Mouse (Mus musculus) cortical plate, adult 2 months (tissue): ENCODE measurements around the gene Atp6v1f. TPM values are rescaled to one million over a fixed set of nuclear protein-coding genes. Genes with fewer than 3 reads are reported as not detected.

Source experiments
- H3K27ac ChIP-seq: fragments of 200-500 bp; 2 replicates; pipeline ENCODE4 v1.5.1; 2012; ENCODE audit warnings: low read length, control low read depth, inconsistent platforms; ENCODE audit not compliant: insufficient read depth
- H3K4me1 ChIP-seq: fragments of 200-500 bp; 2 replicates; pipeline ENCODE4 v1.6.1; 2011; ENCODE audit warnings: low read length; ENCODE audit not compliant: control insufficient read depth, insufficient read depth
- H3K4me3 ChIP-seq: fragments of 200-500 bp; 2 replicates; pipeline ENCODE4 v1.5.1; 2011; ENCODE audit warnings: mild to moderate bottlenecking, low read length, control low read depth; ENCODE audit not compliant: insufficient read depth
- CTCF ChIP-seq: fragments of 200-500 bp; IDR thresholded peaks from 2 replicates; pipeline ENCODE4 v1.5.1; 2011; ENCODE audit warnings: mild to moderate bottlenecking, control low read depth, low read length; ENCODE audit not compliant: insufficient read depth; ENCODE audit errors: extremely low read depth
- POLR2A ChIP-seq: fragments of 200-500 bp; IDR thresholded peaks from 2 replicates; pipeline ENCODE4 v1.6.1; 2011; ENCODE audit warnings: mild to moderate bottlenecking, low read length, control low read depth; ENCODE audit not compliant: insufficient read depth; ENCODE audit errors: extremely low read depth
- polyA plus RNA-seq: library from polyadenylated mRNA; depleted of rRNA; stranded (reverse); fragments of >200 nt; gene quantifications from 2 replicates; pipeline ENCODE4 v1.2.3, GENCODE M21; 2012

The Atp6v1f gene
- polyA plus RNA-seq, 1 experiment, result 411 TPM

GRCm38 (mm10) chr6:29494101-29494500 lies 26.6 kb downstream of the Atp6v1f start:
- TF ChIP-seq CTCF (no peak), POLR2A (no peak)
- Histone ChIP-seq H3K4me1 (no peaks in the 10 kb centered on the region), H3K4me3 (no peak overlapping the region), H3K27ac (no peak overlapping the region)

DNA sequence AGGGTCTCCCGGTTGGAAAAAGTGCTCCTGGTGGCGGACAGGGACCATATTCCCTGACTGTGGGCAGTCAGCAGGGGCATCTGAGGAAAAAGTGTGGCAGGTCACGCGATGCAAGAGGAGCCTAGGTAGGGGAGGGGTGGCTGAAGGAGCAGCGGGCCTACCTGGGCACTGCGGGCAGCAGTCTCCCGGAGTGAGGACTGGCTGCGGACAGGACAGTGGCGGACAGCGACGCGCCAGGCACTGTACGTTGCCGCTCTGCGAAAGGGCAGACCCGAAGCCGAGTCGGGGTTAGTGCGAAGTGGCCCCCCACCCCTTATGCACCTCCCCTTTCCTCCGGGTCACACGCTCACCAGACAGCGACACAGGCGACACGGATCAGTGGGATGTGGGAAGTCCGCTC lies 28.8 kb downstream of the Atp6v1f start:
- Histone ChIP-seq H3K27ac (no peak overlapping the region), H3K4me1 (no peaks in the 10 kb centered on the region), H3K4me3 (no peak overlapping the region)
- TF ChIP-seq POLR2A (no peak), CTCF (no peak)

DNA sequence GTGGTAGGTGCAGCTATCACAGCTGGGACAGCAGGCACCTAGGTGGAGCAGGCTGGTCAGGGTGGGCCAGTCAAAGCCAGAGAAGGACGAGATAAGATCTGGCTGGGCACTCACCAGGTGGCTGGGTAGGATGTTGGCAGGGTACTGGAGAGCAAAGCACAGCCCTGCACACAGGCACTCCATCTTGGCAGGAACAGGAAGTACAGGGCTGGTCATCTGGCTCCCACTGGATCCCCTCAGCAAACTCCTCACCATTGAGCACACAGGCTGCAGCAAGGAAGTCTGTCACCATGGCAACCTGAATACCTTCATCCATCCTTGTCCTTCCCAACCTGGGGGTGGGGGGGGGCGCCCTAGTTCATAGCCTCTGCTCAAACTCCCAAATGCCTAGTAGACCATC lies 30.3 kb downstream of the Atp6v1f start:
- no peak overlapping the region for H3K27ac ChIP-seq
- no peaks in the 10 kb centered on the region for H3K4me1 ChIP-seq
- no peak overlapping the region for H3K4me3 ChIP-seq
- TF ChIP-seq POLR2A, result no peak
- no peak for TF ChIP-seq CTCF

DNA sequence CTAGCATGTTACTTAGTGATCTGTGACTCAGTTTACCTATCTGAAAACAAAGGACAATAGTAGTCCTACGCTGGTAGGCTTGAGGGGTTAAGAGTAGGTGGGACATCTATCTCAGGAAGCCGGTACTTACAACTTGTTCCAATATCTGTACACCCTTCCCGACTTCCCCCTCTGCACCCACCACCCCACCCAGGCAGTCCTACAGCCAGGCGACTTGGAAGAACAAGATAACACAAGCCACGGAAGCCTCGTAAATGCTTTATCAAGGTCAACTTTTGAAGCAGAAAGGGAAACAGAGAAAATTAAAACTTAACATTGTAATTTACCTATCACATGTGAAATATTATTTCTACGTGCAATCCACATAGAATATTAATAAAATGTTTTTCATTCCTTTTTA lies 32.7 kb downstream of the Atp6v1f start:
- Histone ChIP-seq H3K4me3 (no peak overlapping the region), H3K27ac (no peak overlapping the region), H3K4me1 (no peaks in the 10 kb centered on the region)
- TF ChIP-seq POLR2A, result no peak
- TF ChIP-seq CTCF, result no peak

DNA sequence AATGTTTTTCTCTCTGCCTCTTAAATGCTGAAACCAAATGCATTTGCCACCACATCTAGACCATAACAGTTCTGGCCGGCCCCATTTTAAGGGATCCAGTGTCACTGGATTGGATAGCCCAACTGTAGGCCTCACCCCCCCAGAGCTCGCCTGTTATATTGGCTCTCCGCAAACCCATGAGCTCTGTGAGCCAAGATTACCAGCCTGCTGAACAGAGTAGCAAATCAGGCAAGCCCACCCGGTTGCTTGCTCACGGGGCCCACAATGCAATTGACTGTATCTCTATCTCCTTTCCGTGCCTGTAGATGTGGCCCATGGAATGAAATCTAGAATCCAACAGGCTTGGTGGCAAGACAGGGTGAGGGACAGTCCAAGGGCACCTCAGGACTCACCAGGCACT lies 33.3 kb downstream of the Atp6v1f start:
- no peak overlapping the region for H3K4me3 ChIP-seq

DNA sequence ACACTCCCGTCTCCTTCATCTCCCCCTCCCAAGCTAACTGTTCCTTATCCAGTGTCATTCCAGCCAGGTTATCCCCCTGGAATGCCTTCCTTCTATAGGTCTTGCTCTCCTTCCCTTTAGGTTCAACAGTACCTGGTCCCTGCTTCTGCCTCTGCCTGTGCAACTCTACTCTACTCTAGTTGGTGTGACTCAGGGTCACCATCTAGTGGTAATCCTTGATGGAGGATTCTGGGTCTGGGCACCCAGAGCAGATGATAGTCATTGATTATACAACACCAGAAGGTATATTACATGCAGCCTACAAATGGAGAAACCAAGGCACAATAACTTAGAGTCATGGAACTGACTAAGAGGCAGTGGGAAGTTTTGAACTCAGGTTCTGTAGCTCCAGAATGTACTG lies 34.1 kb downstream of the Atp6v1f start:
- no peak for TF ChIP-seq POLR2A
- TF ChIP-seq CTCF, result peak; percentile 31; the same call in 1 of the 2 replicates
- H3K4me3 ChIP-seq, result no peak overlapping the region
- no peak overlapping the region for H3K27ac ChIP-seq
- H3K4me1 ChIP-seq, result no peaks in the 10 kb centered on the region

More for the DNA sequence above, 33.3 kb downstream of the Atp6v1f start:
- no peak for TF ChIP-seq CTCF
- TF ChIP-seq POLR2A, result no peak
- Histone ChIP-seq H3K4me1 (no peaks in the 10 kb centered on the region), H3K27ac (no peak overlapping the region)

DNA sequence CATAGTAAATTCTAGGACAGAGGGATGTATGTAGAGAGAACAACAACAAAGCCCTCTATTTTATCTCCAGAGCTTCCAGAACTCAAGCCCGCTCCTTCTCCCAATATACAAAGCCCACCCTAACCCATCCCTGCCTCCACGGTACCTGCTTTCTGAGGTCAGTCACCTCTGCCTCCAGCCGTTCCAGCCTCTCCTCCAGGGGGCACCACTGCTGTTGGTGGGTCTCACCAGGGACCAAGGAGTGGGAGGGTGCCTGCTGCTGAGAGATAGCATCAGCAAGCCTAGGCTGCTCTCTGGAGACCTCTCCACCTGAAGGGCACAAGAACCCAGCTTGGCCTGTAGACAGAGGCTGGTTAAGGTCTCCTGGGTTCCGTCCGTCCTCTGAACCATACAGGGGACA lies 38.0 kb downstream of the Atp6v1f start:
- H3K27ac ChIP-seq, result no peak overlapping the region
- TF ChIP-seq POLR2A (no peak), CTCF (no peak)
- H3K4me3 ChIP-seq, result no peak overlapping the region
- H3K4me1 ChIP-seq, result no peaks in the 10 kb centered on the region

DNA sequence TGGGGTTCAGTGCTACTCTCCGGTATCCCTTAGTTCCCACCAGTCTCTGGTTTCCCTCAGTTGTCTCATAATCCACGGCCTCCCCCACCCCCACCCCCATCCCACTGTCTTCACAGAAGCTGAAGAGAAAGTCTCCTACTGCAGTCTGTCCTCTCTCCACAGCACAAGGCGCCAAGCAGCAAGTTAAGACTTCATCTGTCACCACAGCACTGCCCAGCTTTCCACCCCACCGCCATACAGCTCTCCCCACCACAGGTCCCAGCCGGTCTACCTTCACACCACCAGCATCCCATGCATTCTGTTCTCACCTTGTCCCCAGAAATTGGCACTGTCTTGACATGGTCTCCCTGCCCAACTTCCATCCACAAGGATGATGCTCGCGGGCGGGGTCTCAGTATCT lies 39.3 kb downstream of the Atp6v1f start:
- no peak for TF ChIP-seq CTCF
- TF ChIP-seq POLR2A, result no peak
- H3K4me3 ChIP-seq, result peak overlapping the region; percentile 24; the same call in 1 of the 2 replicates
- H3K27ac ChIP-seq, result no peak overlapping the region
- no peaks in the 10 kb centered on the region for H3K4me1 ChIP-seq

DNA sequence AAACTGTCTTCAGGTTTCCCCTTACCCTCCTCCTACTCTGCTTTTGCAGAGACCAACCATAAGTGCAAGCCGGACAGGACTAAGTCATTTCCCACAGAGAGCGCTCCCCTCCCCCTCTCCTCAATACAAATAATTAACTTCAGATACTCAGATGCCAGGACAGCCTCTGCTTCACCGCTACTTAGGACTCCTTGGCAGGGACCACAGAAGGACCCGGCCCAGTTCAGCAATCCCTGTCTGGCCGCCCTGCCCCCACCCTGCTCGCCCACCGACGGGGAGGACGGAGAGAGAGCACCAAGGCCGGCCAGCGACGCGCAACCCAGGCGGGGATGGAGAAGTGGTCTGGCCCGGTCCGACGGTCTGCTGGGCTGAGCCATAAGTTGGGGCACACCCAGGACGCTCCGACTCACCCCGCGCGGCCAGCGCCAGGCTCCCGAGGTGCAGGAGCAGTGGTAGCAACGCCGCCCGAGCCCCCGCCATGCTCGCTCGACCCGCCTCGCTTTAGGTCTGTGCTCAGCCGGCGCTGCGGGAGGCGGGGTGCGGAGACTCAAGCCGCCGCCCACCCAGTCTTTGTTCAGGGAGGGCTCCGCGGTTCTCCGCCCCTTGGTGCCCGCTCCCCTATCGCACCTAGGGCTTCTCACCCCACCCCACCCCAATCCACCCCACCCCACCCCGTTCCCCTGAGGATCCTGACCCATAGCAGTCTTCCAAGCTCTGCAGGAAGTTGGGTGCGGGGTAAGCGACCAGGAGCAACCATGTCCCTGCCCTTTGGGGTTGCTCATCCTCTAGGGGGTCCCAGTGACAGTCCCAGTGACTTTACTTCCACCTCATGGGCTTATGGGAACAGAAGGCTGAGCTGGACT lies 40.2 kb downstream of the Atp6v1f start, which contains the start of gene Kcp:
Gene Kcp (minus strand): TSS at position 506 of the 863 bp plus-strand sequence.
- TF ChIP-seq CTCF (no peak), POLR2A (no peak)
- H3K4me3 ChIP-seq, result peak within 1 kb of the TSS; percentile 24; the same call in 1 of the 2 replicates

DNA sequence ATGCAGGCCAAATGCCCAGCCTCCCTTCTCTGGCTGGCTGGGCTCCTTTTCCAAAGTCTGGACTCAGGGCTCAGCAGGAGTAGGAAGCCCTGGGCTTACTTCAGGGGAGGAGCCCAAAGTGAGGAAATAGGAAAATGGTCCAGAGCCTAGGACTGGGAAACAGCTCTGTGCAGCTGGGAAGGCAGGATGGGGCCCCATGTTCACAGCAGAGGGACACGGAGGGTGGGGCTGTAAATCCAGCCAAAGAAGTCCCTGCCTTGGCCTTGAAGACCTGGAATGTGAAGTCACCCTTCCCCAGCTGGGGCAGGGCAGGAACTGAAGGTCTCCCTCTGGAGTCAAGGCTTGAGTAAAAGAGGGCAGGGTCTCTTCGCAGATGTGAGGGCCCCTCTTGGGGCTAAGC lies 41.6 kb downstream of the Atp6v1f start:
- Histone ChIP-seq H3K27ac (no peak overlapping the region), H3K4me3 (no peak overlapping the region), H3K4me1 (no peaks in the 10 kb centered on the region)
- TF ChIP-seq CTCF (no peak), POLR2A (no peak)

More for the DNA sequence above, 40.2 kb downstream of the Atp6v1f start, which contains the start of gene Kcp:
- Histone ChIP-seq H3K4me1 (no peaks in the 10 kb centered on the region), H3K27ac (no peak within 1 kb of the TSS)

- Histone ChIP-seq H3K4me3 (no peak overlapping the region), H3K27ac (no peak overlapping the region), H3K4me1 (no peaks in the 10 kb centered on the region)
- no peak for TF ChIP-seq CTCF
These were observed 45.8 kb downstream of the Atp6v1f start for GRCm38 (mm10) chr6:29513284-29513683.
